Mouse (Mus musculus) stomach, embryonic 15.5 days (tissue): ENCODE data around the gene Prop1. TPM values are rescaled to one million over a fixed set of nuclear protein-coding genes. Genes with fewer than 3 reads are reported as not detected.

Experiments used
- ATAC-seq: fragments of 200-750 bp; cut with Nextera tagmentation; 2 replicates; pipeline ENCODE4 v1.8.0; 2017; ENCODE audit warnings: low read depth, moderate number of reproducible peaks, moderate TSS enrichment; ENCODE audit not compliant: insufficient read depth, low FRiP score
- H3K27ac ChIP-seq: fragments of 300-500 bp; sonication (generic); 2 replicates; pipeline ENCODE4 v1.5.1; 2015; ENCODE audit warnings: mild to moderate bottlenecking, inconsistent platforms
- H3K27me3 ChIP-seq: fragments of 300-500 bp; sonication (generic); replicated peaks from 2 replicates; pipeline ENCODE4 v1.6.1; 2015; ENCODE audit warnings: inconsistent platforms
- H3K36me3 ChIP-seq: fragments of 300-500 bp; sonication (generic); 2 replicates; pipeline ENCODE4 v1.6.1; 2015; ENCODE audit warnings: inconsistent platforms
- H3K4me1 ChIP-seq: fragments of 300-500 bp; sonication (generic); 2 replicates; pipeline ENCODE4 v1.6.1; 2015; ENCODE audit warnings: inconsistent platforms
- H3K4me2 ChIP-seq: fragments of 300-500 bp; sonication (generic); 2 replicates; pipeline ENCODE4 v1.6.1; 2015; ENCODE audit warnings: mild to moderate bottlenecking, inconsistent platforms
- H3K4me3 ChIP-seq: fragments of 300-500 bp; sonication (generic); replicated peaks from 2 replicates; pipeline ENCODE4 v1.5.1; 2015; ENCODE audit warnings: inconsistent platforms
- H3K9ac ChIP-seq: fragments of 300-500 bp; sonication (generic); 2 replicates; pipeline ENCODE4 v1.6.1; 2015; ENCODE audit warnings: inconsistent platforms
- H3K9me3 ChIP-seq: fragments of 300-500 bp; sonication (generic); 2 replicates; pipeline ENCODE4 v1.6.1; 2016; ENCODE audit warnings: inconsistent platforms
- WGBS: fragments of 180-500 bp; shearing (Covaris S2); methylation state at CpG from one replicate; pipeline ENCODE4 v1.1.7; 2015; 5-methylcytosine and 5-hydroxymethylcytosine counted together
- polyA plus RNA-seq: library from polyadenylated mRNA; unstranded; fragments of >200 nt; fragmentation: Nextera tagmentation; extraction: Ambion mirVana; gene quantifications from 2 replicates; pipeline ENCODE4 v1.2.1, GENCODE M21; 2015

The Prop1 gene
- polyA plus RNA-seq = not detected in 2 replicates

DNA sequence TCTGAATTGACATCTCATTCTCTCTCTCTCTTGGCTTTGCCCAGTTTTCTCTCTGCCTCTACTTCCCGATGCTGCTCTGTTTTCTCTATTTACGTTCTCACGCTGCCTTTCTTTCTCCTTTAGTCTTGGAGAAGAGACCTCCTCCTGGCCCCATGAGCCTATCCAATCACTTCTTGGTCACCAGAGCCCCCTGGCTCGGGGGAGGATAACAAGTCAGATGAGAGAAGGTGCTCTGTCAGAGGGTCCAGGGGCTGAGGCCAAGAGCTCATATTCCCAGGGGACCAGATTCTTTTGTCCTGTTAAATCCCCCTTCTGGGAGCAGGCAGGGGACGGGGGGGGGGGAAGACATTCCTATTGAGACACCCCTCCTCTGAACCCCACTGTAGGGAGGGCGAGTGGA is at the start of gene Prop1:
Gene Prop1, minus strand, starts transcription at position 101 of the 400 bp plus-strand sequence.
- ATAC-seq = no peak
- H3K27ac ChIP-seq = no peak within 1 kb of the TSS
- no peak within 1 kb of the TSS for H3K9ac ChIP-seq
- no peaks in the 10 kb centered on the region for H3K27me3 ChIP-seq
- H3K4me1 ChIP-seq = no peaks in the 10 kb centered on the region
- WGBS = 65% methylated on average over 6 of the region's 6 CpGs
- H3K4me3 ChIP-seq = no peak within 1 kb of the TSS
- H3K36me3 ChIP-seq = no peaks in the 10 kb centered on the region
- no peak within 1 kb of the TSS for H3K4me2 ChIP-seq
- H3K9me3 ChIP-seq = no peaks in the 10 kb centered on the region

DNA sequence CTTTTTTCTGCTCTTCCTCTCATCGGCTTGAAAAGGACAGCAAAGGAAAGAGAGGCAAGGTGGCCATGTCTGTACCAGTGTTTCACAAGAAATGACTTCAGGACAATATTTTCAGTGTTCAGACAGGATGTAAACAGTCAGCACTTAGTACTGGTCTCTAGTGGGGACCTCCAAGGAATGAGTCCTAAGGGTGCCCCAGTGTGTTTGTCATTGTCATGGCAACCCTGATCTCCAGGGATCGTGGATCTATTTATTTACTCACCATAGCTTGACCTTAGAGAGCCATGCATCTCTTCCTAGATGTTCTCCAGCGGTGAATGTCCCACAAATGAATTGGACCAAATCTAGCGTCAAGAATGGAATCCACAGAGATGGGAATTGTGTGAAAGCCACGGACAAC is 49.7 kb upstream of the Prop1 start, which contains the start of gene Olfr51:
Gene Olfr51, plus strand, starts transcription at position 301 of the 400 bp plus-strand sequence.
- H3K9ac ChIP-seq = no peak within 1 kb of the TSS
- H3K36me3 ChIP-seq = no peaks in the 10 kb centered on the region
- H3K4me1 ChIP-seq = no peaks in the 10 kb centered on the region
- ATAC-seq = no peak
- no peak within 1 kb of the TSS for H3K4me3 ChIP-seq
- no peaks in the 10 kb centered on the region for H3K27me3 ChIP-seq
- no peaks in the 10 kb centered on the region for H3K9me3 ChIP-seq
- H3K27ac ChIP-seq = no peak within 1 kb of the TSS
- H3K4me2 ChIP-seq = no peak within 1 kb of the TSS
- WGBS = 55% methylated on average over 5 of the region's 5 CpGs

DNA sequence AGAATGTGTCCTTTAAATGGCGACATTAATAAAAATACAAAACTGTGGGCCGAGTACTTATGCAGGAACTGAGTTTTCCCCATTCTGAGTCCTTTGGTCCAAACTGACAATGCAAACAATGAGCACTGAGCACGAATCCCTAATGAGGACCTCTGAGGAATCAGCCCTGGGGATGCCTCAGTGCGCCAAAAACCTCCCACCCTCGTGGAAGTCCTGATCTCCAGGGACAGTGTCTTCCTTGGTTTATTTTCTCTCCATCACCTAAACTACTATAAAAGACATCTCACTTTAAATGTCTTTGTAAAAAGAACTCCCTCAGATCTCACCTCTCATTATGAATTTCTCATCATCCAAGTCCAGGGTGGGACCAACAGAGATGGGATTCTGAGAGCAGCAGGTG is 28.1 kb upstream of the Prop1 start, which contains the start of gene Olfr1377:
Gene Olfr1377, plus strand, starts transcription at position 301 of the 400 bp plus-strand sequence.
- no peak within 1 kb of the TSS for H3K4me3 ChIP-seq
- no peaks in the 10 kb centered on the region for H3K27me3 ChIP-seq
- H3K27ac ChIP-seq = no peak within 1 kb of the TSS
- ATAC-seq = no peak
- WGBS = 70% methylated on average over 5 of the region's 5 CpGs
- no peaks in the 10 kb centered on the region for H3K36me3 ChIP-seq
- no peaks in the 10 kb centered on the region for H3K9me3 ChIP-seq
- no peak within 1 kb of the TSS for H3K4me2 ChIP-seq
- H3K4me1 ChIP-seq = no peaks in the 10 kb centered on the region
- no peak within 1 kb of the TSS for H3K9ac ChIP-seq

- WGBS = 70% methylated on average over 4 of the region's 4 CpGs
- H3K36me3 ChIP-seq = no peaks in the 10 kb centered on the region
- no peak overlapping the region for H3K4me3 ChIP-seq
- ATAC-seq = no peak
- H3K4me2 ChIP-seq = no peak overlapping the region
- no peaks in the 10 kb centered on the region for H3K9me3 ChIP-seq
- H3K27me3 ChIP-seq = no peaks in the 10 kb centered on the region
- no peaks in the 10 kb centered on the region for H3K4me1 ChIP-seq
- no peak overlapping the region for H3K9ac ChIP-seq
- H3K27ac ChIP-seq = no peak overlapping the region
Observed at GRCm38 (mm10) chr11:50977216-50977615, 23.7 kb upstream of the Prop1 start.

DNA sequence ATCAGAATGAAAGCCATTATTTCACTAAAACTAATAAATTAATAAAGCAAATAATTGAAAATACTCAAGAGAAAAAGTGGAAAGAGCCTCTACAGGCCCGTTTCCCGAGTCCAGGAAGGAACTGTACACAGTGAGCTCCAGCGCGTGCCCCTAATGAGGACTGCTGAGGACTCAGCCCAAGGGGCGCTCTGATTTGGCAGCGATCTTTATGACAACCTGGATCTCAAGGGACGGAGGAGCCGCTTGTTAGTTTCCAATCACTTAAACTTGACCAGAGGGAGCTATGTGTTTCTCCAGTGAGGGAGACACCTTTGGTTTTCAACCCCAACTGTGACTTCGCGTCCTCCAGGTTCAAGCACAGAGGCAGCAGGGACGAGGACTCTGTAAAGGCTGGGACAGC is 12.7 kb upstream of the Prop1 start, which contains the start of gene Olfr1378:
Gene Olfr1378, plus strand, starts transcription at position 301 of the 400 bp plus-strand sequence.
- 84% methylated on average over 11 of the region's 11 CpGs for WGBS
- no peak for ATAC-seq

GRCm38 (mm10) chr11:50964886-50965285 is 11.3 kb upstream of the Prop1 start:
- no peak overlapping the region for H3K4me3 ChIP-seq

More for the DNA sequence above, 12.7 kb upstream of the Prop1 start, which contains the start of gene Olfr1378:
- Histone ChIP-seq H3K9me3 (no peaks in the 10 kb centered on the region), H3K4me2 (no peak within 1 kb of the TSS), H3K9ac (no peak within 1 kb of the TSS), H3K4me1 (no peaks in the 10 kb centered on the region), H3K4me3 (no peak within 1 kb of the TSS), H3K27ac (no peak within 1 kb of the TSS), H3K27me3 (no peaks in the 10 kb centered on the region), H3K36me3 (no peaks in the 10 kb centered on the region)

GRCm38 (mm10) chr11:50952290-50952689 is 1.3 kb downstream of the Prop1 start:
- Histone ChIP-seq H3K4me1 (no peaks in the 10 kb centered on the region), H3K9me3 (no peaks in the 10 kb centered on the region), H3K27ac (no peak overlapping the region), H3K36me3 (no peaks in the 10 kb centered on the region), H3K4me3 (no peak overlapping the region), H3K4me2 (no peak overlapping the region), H3K27me3 (no peaks in the 10 kb centered on the region), H3K9ac (no peak overlapping the region)
- WGBS = 65% methylated on average over 14 of the region's 14 CpGs
- ATAC-seq = no peak

More at GRCm38 (mm10) chr11:50964886-50965285, 11.3 kb upstream of the Prop1 start:
- H3K27me3 ChIP-seq = no peaks in the 10 kb centered on the region
- ATAC-seq = no peak
- no peak overlapping the region for H3K9ac ChIP-seq
- H3K4me2 ChIP-seq = no peak overlapping the region
- H3K36me3 ChIP-seq = no peaks in the 10 kb centered on the region
- no peaks in the 10 kb centered on the region for H3K9me3 ChIP-seq
- WGBS = 84% methylated on average over 2 of the region's 2 CpGs
- H3K4me1 ChIP-seq = no peaks in the 10 kb centered on the region
- H3K27ac ChIP-seq = no peak overlapping the region

- H3K9me3 ChIP-seq = no peaks in the 10 kb centered on the region
- ATAC-seq = no peak
- no peak within 1 kb of the TSS for H3K4me2 ChIP-seq
- no peak within 1 kb of the TSS for H3K9ac ChIP-seq
- no peaks in the 10 kb centered on the region for H3K4me1 ChIP-seq
- 81% methylated on average over 14 of the region's 14 CpGs for WGBS
- no peaks in the 10 kb centered on the region for H3K27me3 ChIP-seq
- H3K27ac ChIP-seq = no peak within 1 kb of the TSS
- no peak within 1 kb of the TSS for H3K4me3 ChIP-seq
- no peaks in the 10 kb centered on the region for H3K36me3 ChIP-seq
Observed at GRCm38 (mm10) chr11:50943506-50943905, 10.1 kb downstream of the Prop1 start, which contains the start of gene 4933414I15Rik. 4933414I15Rik (minus strand) TSS chr11:50943765.

DNA sequence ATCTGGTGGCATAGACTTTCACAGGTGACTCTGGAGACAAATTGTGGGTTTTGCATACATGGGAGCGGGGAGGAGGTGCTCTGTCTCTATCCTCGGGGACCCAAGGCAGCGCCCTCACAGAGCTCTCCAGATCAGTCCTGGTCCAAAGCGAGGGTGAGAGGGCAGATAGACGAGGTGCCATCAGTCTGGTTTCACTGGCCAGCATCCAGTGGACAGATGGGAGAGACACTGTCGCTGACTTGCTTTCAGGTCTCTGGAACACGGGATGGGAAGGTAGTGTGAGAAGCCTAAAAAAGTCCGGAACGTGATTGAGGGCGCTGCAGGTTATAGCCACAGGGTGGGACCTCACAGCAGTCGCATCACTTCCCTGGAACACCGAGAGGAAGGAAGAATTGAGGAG is 11.2 kb downstream of the Prop1 start:
- Histone ChIP-seq H3K4me1 (no peaks in the 10 kb centered on the region), H3K36me3 (no peaks in the 10 kb centered on the region), H3K27ac (no peak overlapping the region), H3K4me2 (no peak overlapping the region), H3K9me3 (no peaks in the 10 kb centered on the region), H3K4me3 (no peak overlapping the region), H3K9ac (no peak overlapping the region), H3K27me3 (no peaks in the 10 kb centered on the region)
- ATAC-seq = no peak
- WGBS = 62% methylated on average over 12 of the region's 12 CpGs

DNA sequence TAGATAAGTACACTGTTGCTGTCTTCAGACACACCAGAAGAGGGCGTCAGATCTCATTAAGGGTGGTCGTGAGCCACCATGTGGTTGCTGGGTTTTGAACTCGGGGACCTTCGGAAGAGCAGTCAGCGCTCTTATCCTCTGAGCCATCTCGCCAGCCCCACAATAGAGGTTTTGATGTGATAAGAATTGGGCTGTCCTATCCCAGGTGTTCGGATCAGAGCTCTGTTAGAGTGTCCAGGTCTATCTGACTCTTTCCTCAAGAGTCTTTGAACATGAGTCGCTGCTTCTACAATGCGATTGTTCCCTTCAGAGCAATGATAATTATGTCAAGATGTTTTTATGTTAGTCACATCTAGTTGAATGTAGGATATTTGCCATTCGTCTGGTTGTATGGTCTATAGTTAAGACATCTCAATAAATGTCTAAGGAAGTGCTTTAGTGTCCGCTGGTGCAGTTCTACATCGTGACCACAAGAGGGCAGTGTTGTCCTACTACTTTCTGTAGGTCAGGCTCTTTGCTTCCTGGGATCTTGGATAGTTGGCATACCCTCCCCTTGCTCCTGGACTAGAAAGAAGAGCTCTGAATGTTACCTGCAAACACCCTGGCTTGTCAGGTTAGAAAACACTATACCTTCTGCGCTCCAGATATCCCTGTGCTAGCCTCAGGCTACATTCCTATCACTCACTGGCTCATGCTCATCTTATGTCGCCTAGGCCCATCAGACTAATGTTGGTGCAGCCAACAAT is 13.8 kb downstream of the Prop1 start:
- no peak overlapping the region for H3K4me3 ChIP-seq
- H3K36me3 ChIP-seq = no peaks in the 10 kb centered on the region
- H3K27ac ChIP-seq = no peak overlapping the region
- no peak overlapping the region for H3K4me2 ChIP-seq
- no peak overlapping the region for H3K9ac ChIP-seq
- ATAC-seq = no peak
- H3K27me3 ChIP-seq = no peaks in the 10 kb centered on the region
- no peaks in the 10 kb centered on the region for H3K9me3 ChIP-seq
- WGBS = 37% methylated on average over 14 of the region's 14 CpGs
- no peaks in the 10 kb centered on the region for H3K4me1 ChIP-seq

DNA sequence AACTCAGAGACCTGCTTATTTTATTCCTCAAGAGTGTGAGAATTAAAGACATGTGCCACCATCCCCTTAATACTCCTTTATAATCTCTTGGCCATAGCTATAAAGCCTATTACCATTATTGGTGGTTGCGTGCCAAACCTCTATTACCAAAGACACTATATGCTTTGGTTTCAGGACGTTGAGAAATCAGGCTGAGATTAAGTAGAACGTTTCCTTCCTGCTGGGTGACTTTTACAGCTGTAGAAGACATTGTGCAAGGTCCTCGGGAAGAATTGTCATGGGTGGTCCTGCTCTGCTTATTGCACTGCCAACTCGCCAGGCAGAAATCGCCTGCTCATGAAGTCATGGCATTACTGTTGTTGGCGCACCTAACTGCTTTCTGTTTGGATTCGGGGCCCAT is 15.1 kb downstream of the Prop1 start:
- H3K36me3 ChIP-seq = no peaks in the 10 kb centered on the region
- H3K4me1 ChIP-seq = no peaks in the 10 kb centered on the region
- H3K9me3 ChIP-seq = no peaks in the 10 kb centered on the region
- H3K27me3 ChIP-seq = no peaks in the 10 kb centered on the region
- no peak overlapping the region for H3K9ac ChIP-seq
- H3K4me2 ChIP-seq = no peak overlapping the region
- ATAC-seq = no peak
- H3K4me3 ChIP-seq = no peak overlapping the region
- 78% methylated on average over 8 of the region's 8 CpGs for WGBS
- H3K27ac ChIP-seq = no peak overlapping the region

DNA sequence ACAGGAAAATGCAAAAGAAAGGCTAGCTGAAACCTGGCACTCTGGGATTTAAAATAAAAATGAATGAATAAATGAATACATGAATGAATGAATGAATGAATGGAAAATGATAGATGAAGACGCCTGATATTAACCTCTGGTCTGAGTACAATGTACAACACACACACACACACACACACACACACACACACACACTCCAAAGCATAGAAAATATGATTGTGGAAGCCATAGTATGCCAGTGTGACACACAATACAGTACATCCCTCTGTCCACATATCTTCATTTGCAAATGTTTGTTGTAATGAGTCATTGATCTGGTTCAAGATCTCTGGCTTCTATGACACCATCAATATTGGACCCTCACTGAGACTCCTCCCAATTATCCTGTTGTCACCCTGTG is 21.5 kb downstream of the Prop1 start:
- Histone ChIP-seq H3K36me3 (no peaks in the 10 kb centered on the region), H3K27me3 (no peaks in the 10 kb centered on the region), H3K27ac (no peak overlapping the region), H3K4me1 (peaks cover 9% of the 10 kb centered on the region; the same call in 1 of the 2 replicates), H3K9ac (no peak overlapping the region), H3K9me3 (no peaks in the 10 kb centered on the region), H3K4me3 (no peak overlapping the region), H3K4me2 (peak overlapping the region; percentile 96; the same call in 1 of the 2 replicates)
- ATAC-seq = 0 out of 2 replicates have a peak, but pooled peaks have one; percentile 20
- WGBS = 55% methylated on average over 1 of the region's 1 CpGs
